Comparison of ENCODE assay signal across 29 mouse cellular contexts in genomic region chr7:37704464-37704863, GRCm38 (mm10).
DNase-seq lines count a peak whose midpoint lies in the region; ATAC-seq and TF ChIP-seq lines count a peak whose summit lies in the region.
"Had no signal": no experiment of that assay in that cellular context is flagged by ENCODE, and none has a peak within 500 bp of the region (broad histone marks: within the 10 kb centered on the region; RNA-seq: fewer than 3 reads in every experiment).

No protein-coding gene starts in this region.

- TF ChIP-seq CTCF in layer of hippocampus, adult 2 months (conservative IDR thresholded peaks at IDR 0.05), result no peak
- no peak for TF ChIP-seq CTCF in cortical plate, adult 2 months (IDR thresholded peaks at IDR 0.05; ENCODE audit: extremely low read depth, insufficient read depth, low read length)

- H3K4me1 ChIP-seq in hindbrain, embryonic 13.5 days (replicated peaks), result peaks cover 18% of the 10 kb centered on the region
- 0 out of 2 replicates have a peak, but pooled peaks cover 2% of the 10 kb centered on the region for H3K4me1 ChIP-seq in hindbrain, embryonic 11.5 days (replicated peaks; ENCODE audit: control insufficient read depth, insufficient read depth, low read length)
- no peaks in the 10 kb centered on the region for H3K4me1 ChIP-seq in cortical plate, adult 2 months (ENCODE audit: control insufficient read depth, insufficient read depth, low read length)
- H3K4me1 ChIP-seq: embryonic facial prominence, embryonic 12.5 days; liver, embryonic 13.5 days; megakaryocyte, embryonic 14.5 days; stomach, embryonic 15.5 days had no signal

- no peak overlapping the region for H3K4me2 ChIP-seq in hindbrain, embryonic 13.5 days
- no peak overlapping the region for H3K4me2 ChIP-seq in hindbrain, embryonic 11.5 days (replicated peaks; ENCODE audit: low read depth, low read length)
- H3K4me2 ChIP-seq: embryonic facial prominence, embryonic 12.5 days; liver, embryonic 13.5 days; midbrain, embryonic 12.5 days; neural tube, embryonic 13.5 days; stomach, embryonic 15.5 days had no signal

- ATAC-seq in hindbrain, embryonic 13.5 days (ENCODE audit: low FRiP score), result no peak
- ATAC-seq in hindbrain, embryonic 11.5 days (ENCODE audit: low FRiP score), result no peak
- ATAC-seq: forebrain, embryonic 14.5 days; intestine, postnatal 0 days; lung, postnatal 0 days had no signal

- WGBS in hindbrain, embryonic 13.5 days, result 89% methylated on average over 9 of the region's 9 CpGs
- WGBS in hindbrain, embryonic 11.5 days, result 93% methylated on average over 9 of the region's 9 CpGs

- DNase-seq in hindbrain, embryonic 11.5 days (ENCODE audit: low spot score), result no peak
- peak in 1 of 2 experiments; percentile 48 for DNase-seq in layer of hippocampus, adult 2 months (ENCODE audit: low spot score in 2 of 2)
- no peak for DNase-seq in layer of hippocampus, postnatal 25 days (ENCODE audit: extremely low spot score in 1 of 2, low spot score in 1 of 2)
- peak; percentile 86 for DNase-seq in brain, adult 2 months (ENCODE audit: low read depth, low spot score)
- no peak for DNase-seq in adipocyte (ENCODE audit: low spot score)
- no peak for DNase-seq in adrenal gland, postnatal 36 days
- DNase-seq: adrenal gland, adult 2 months; B cell, adult 2 months; cerebellum, adult 8-10 months; embryo, embryonic 11 days; gastrocnemius, postnatal 10 days; kidney, adult 9 months; kidney, postnatal 10 days; liver, embryonic 13.5 days; lung, adult 18-20 months; lung, postnatal 4 days; right cerebral cortex, postnatal 25 days; thymus, postnatal 14 days had no signal

- 0 out of 2 replicates have a peak overlapping the region, but pooled peaks have one; percentile 8 for H3K27ac ChIP-seq in hindbrain, embryonic 13.5 days
- H3K27ac ChIP-seq in hindbrain, embryonic 11.5 days (ENCODE audit: low read depth, low read length), result no peak overlapping the region
- peak overlapping the region; percentile 57 for H3K27ac ChIP-seq in layer of hippocampus, adult 2 months
- 0 out of 2 replicates have a peak overlapping the region, but pooled peaks have one; percentile 55 for H3K27ac ChIP-seq in cortical plate, adult 2 months (ENCODE audit: insufficient read depth, low read length)
- H3K27ac ChIP-seq: embryonic facial prominence, embryonic 12.5 days; liver, embryonic 13.5 days; midbrain, embryonic 12.5 days; neural tube, embryonic 13.5 days; stomach, embryonic 15.5 days had no signal

- H3K36me3 ChIP-seq in hindbrain, embryonic 13.5 days, result peaks cover 7% of the 10 kb centered on the region; the same call in 1 of the 2 replicates
- no peaks in the 10 kb centered on the region for H3K36me3 ChIP-seq in hindbrain, embryonic 11.5 days (ENCODE audit: control insufficient read depth, insufficient read depth, low read length)
- H3K36me3 ChIP-seq: embryonic facial prominence, embryonic 12.5 days; liver, embryonic 13.5 days; midbrain, embryonic 12.5 days; stomach, embryonic 15.5 days had no signal

- no peak overlapping the region for H3K4me3 ChIP-seq in hindbrain, embryonic 13.5 days
- H3K4me3 ChIP-seq in hindbrain, embryonic 11.5 days (ENCODE audit: low read depth, low read length), result no peak overlapping the region
- no peak overlapping the region for H3K4me3 ChIP-seq in layer of hippocampus, adult 2 months
- no peak overlapping the region for H3K4me3 ChIP-seq in cortical plate, adult 2 months (ENCODE audit: insufficient read depth, low read length)
- H3K4me3 ChIP-seq: embryonic facial prominence, embryonic 12.5 days; liver, embryonic 13.5 days; megakaryocyte, embryonic 14.5 days; midbrain, embryonic 12.5 days; myocyte; neural tube, embryonic 13.5 days; stomach, embryonic 15.5 days had no signal

- no peaks in the 10 kb centered on the region for H3K9me3 ChIP-seq in hindbrain, embryonic 13.5 days
- H3K9me3 ChIP-seq in hindbrain, embryonic 11.5 days (ENCODE audit: control insufficient read depth, low read length), result no peaks in the 10 kb centered on the region
- H3K9me3 ChIP-seq: embryonic facial prominence, embryonic 12.5 days; liver, embryonic 13.5 days; megakaryocyte, embryonic 14.5 days; midbrain, embryonic 12.5 days; neural tube, embryonic 13.5 days; stomach, embryonic 15.5 days had no signal

- TF ChIP-seq POLR2A in cortical plate, adult 2 months (IDR thresholded peaks at IDR 0.05; ENCODE audit: extremely low read depth, insufficient read depth, low read length), result no peak

- no peak overlapping the region for H3K9ac ChIP-seq in hindbrain, embryonic 13.5 days
- H3K9ac ChIP-seq in hindbrain, embryonic 11.5 days (ENCODE audit: low read depth, low read length), result no peak overlapping the region
- H3K9ac ChIP-seq: embryonic facial prominence, embryonic 12.5 days; liver, embryonic 13.5 days; midbrain, embryonic 12.5 days; neural tube, embryonic 13.5 days; stomach, embryonic 15.5 days had no signal

- H3K27me3 ChIP-seq in hindbrain, embryonic 13.5 days, result no peaks in the 10 kb centered on the region
- H3K27me3 ChIP-seq in hindbrain, embryonic 11.5 days (ENCODE audit: control insufficient read depth, insufficient read depth, low read length), result no peaks in the 10 kb centered on the region
- H3K27me3 ChIP-seq: embryonic facial prominence, embryonic 12.5 days; liver, embryonic 13.5 days; megakaryocyte, embryonic 14.5 days; midbrain, embryonic 12.5 days; neural tube, embryonic 13.5 days; stomach, embryonic 15.5 days had no signal
